Mouse (Mus musculus): ENCODE results near the gene Dnm3.

DNA sequence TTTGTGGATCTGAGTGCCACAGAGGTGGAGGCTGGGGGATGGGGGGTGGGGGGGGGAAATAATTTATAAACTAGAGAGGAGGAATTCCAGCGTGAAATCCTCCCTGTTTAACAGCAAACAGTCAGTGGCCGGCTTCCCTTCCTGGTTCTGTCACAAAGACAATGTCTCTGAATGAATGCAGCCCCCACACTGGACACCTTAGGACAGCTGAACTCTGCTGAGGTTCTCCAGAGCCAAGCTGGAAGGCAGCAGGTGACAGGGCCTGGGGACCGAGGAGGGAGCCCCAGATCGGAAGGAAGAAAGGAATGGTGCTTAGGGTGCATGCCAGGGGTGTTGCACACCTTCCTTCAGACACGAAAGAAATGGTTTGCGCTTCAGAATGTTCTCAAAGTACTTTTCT, 24.8 kb downstream of the Dnm3 start:
- TF ChIP-seq POLR2A (IDR thresholded peaks at IDR 0.05; ENCODE audit: extremely low read depth, insufficient read depth, low read length) (no peak), CTCF (IDR thresholded peaks at IDR 0.05; ENCODE audit: extremely low read depth, insufficient read depth, low read length) (no peak)
